Mouse (Mus musculus): Measurements from ENCODE around the gene Atp6v0a1. TPM values are rescaled to one million over a fixed set of nuclear protein-coding genes. Genes with fewer than 3 reads are reported as not detected.

Gene Atp6v0a1
- polyA plus RNA-seq, 1 experiment from 2014 or later, result 62.1 TPM

GRCm38 (mm10) chr11:100974381-100974970 is 34.8 kb upstream of the Atp6v0a1 start:
- no peaks in the 10 kb centered on the region for H3K36me3 ChIP-seq (ENCODE audit: control insufficient read depth, insufficient read depth)
- no peak overlapping the region for H3K9ac ChIP-seq (ENCODE audit: low read depth, low read length)
- H3K4me3 ChIP-seq (ENCODE audit: low read depth, low read length), result no peak overlapping the region
- ATAC-seq, result no peak
- H3K27ac ChIP-seq (ENCODE audit: low read depth, low read length), result no peak overlapping the region
- no peaks in the 10 kb centered on the region for H3K9me3 ChIP-seq (ENCODE audit: control insufficient read depth)
- no peak for TF ChIP-seq CTCF (IDR thresholded peaks at IDR 0.05; ENCODE audit: low read depth)
- WGBS, result 47% methylated on average over 14 of the region's 14 CpGs
- H3K4me1 ChIP-seq (replicated peaks; ENCODE audit: control insufficient read depth, insufficient read depth, low read length), result no peaks in the 10 kb centered on the region
- no peak overlapping the region for H3K4me2 ChIP-seq (replicated peaks; ENCODE audit: low read depth)
- H3K27me3 ChIP-seq (replicated peaks; ENCODE audit: control insufficient read depth, insufficient read depth, low read length), result 0 out of 2 replicates have a peak, but pooled peaks cover 8% of the 10 kb centered on the region

- Histone ChIP-seq H3K9me3 (ENCODE audit: control insufficient read depth) (no peaks in the 10 kb centered on the region), H3K36me3 (ENCODE audit: control insufficient read depth, insufficient read depth) (no peaks in the 10 kb centered on the region), H3K4me2 (replicated peaks; ENCODE audit: low read depth) (no peak overlapping the region), H3K4me3 (ENCODE audit: low read depth, low read length) (no peak overlapping the region), H3K4me1 (replicated peaks; ENCODE audit: control insufficient read depth, insufficient read depth, low read length) (no peaks in the 10 kb centered on the region), H3K9ac (ENCODE audit: low read depth, low read length) (no peak overlapping the region), H3K27ac (ENCODE audit: low read depth, low read length) (no peak overlapping the region), H3K27me3 (replicated peaks; ENCODE audit: control insufficient read depth, insufficient read depth, low read length) (0 out of 2 replicates have a peak, but pooled peaks cover 7% of the 10 kb centered on the region)
- WGBS, result 53% methylated on average over 7 of the region's 7 CpGs
- no peak for ATAC-seq
- no peak for TF ChIP-seq CTCF (IDR thresholded peaks at IDR 0.05; ENCODE audit: low read depth)
These were observed 34.0 kb upstream of the Atp6v0a1 start for GRCm38 (mm10) chr11:100975241-100975640.

DNA sequence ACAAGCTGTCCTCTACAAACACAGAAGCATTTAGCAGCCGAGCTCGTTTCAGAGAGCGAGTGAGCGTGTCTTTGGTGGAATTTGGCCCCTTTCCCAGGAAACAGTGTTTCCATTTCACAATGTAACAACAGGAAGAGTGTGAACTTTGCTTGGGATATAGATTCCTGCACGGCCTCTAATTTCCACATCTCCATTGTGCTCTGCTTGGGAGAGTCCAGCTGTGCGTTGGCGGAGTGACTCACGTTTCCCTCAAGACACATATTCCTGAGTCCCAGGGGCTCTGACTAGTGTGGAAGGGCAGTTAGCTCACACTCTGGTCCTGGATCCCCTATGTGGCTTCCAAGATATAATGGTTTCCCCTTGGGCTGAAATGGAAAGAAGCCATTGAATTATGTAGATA is 29.4 kb upstream of the Atp6v0a1 start:
- H3K36me3 ChIP-seq (ENCODE audit: control insufficient read depth, insufficient read depth), result no peaks in the 10 kb centered on the region
- peak; percentile 63 for ATAC-seq
- H3K4me1 ChIP-seq (replicated peaks; ENCODE audit: control insufficient read depth, insufficient read depth, low read length), result no peaks in the 10 kb centered on the region
- no peak overlapping the region for H3K9ac ChIP-seq (ENCODE audit: low read depth, low read length)
- no peak for TF ChIP-seq CTCF (IDR thresholded peaks at IDR 0.05; ENCODE audit: low read depth)
- H3K4me2 ChIP-seq (replicated peaks; ENCODE audit: low read depth), result peak overlapping the region; percentile 1; the same call in 1 of the 2 replicates
- H3K4me3 ChIP-seq (ENCODE audit: low read depth, low read length), result no peak overlapping the region
- no peaks in the 10 kb centered on the region for H3K27me3 ChIP-seq (replicated peaks; ENCODE audit: control insufficient read depth, insufficient read depth, low read length)
- H3K9me3 ChIP-seq (ENCODE audit: control insufficient read depth), result no peaks in the 10 kb centered on the region
- 14% methylated on average over 8 of the region's 8 CpGs for WGBS
- peak overlapping the region; percentile 54 for H3K27ac ChIP-seq (ENCODE audit: low read depth, low read length)

DNA sequence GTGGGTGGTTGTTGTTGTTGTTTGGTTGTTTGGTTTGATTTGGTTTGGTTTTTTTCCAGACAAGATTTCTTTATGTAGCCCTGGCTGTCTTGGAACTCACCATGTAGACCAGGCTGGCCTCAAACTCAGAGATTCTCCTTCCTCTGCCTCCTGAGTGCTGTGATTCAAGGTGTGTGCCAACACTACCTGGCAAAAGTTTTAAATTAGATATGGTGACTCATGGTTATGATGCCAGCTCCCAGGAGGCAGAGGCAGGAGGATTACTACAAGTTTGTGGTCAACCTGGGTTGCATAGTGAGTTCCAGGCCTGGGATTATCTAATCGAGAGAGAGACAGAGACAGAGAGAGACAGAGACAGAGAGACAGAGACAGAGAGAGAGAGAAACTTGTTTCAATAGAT is 28.8 kb upstream of the Atp6v0a1 start:
- Histone ChIP-seq H3K4me1 (replicated peaks; ENCODE audit: control insufficient read depth, insufficient read depth, low read length) (no peaks in the 10 kb centered on the region), H3K27me3 (replicated peaks; ENCODE audit: control insufficient read depth, insufficient read depth, low read length) (no peaks in the 10 kb centered on the region), H3K36me3 (ENCODE audit: control insufficient read depth, insufficient read depth) (no peaks in the 10 kb centered on the region), H3K4me3 (ENCODE audit: low read depth, low read length) (no peak overlapping the region), H3K4me2 (replicated peaks; ENCODE audit: low read depth) (no peak overlapping the region), H3K9ac (ENCODE audit: low read depth, low read length) (no peak overlapping the region), H3K27ac (ENCODE audit: low read depth, low read length) (peak overlapping the region; percentile 54; the same call in 1 of the 2 replicates), H3K9me3 (ENCODE audit: control insufficient read depth) (no peaks in the 10 kb centered on the region)
- no peak for ATAC-seq
- 72% methylated on average over 1 of the region's 1 CpGs for WGBS
- no peak for TF ChIP-seq CTCF (IDR thresholded peaks at IDR 0.05; ENCODE audit: low read depth)

GRCm38 (mm10) chr11:100981236-100981635 is 28.0 kb upstream of the Atp6v0a1 start:
- 82% methylated on average over 3 of the region's 3 CpGs for WGBS
- Histone ChIP-seq H3K4me1 (replicated peaks; ENCODE audit: control insufficient read depth, insufficient read depth, low read length) (no peaks in the 10 kb centered on the region), H3K9ac (ENCODE audit: low read depth, low read length) (no peak overlapping the region), H3K9me3 (ENCODE audit: control insufficient read depth) (no peaks in the 10 kb centered on the region), H3K36me3 (ENCODE audit: control insufficient read depth, insufficient read depth) (no peaks in the 10 kb centered on the region), H3K27ac (ENCODE audit: low read depth, low read length) (no peak overlapping the region), H3K27me3 (replicated peaks; ENCODE audit: control insufficient read depth, insufficient read depth, low read length) (no peaks in the 10 kb centered on the region), H3K4me2 (replicated peaks; ENCODE audit: low read depth) (no peak overlapping the region), H3K4me3 (ENCODE audit: low read depth, low read length) (no peak overlapping the region)
- no peak for TF ChIP-seq CTCF (IDR thresholded peaks at IDR 0.05; ENCODE audit: low read depth)
- ATAC-seq, result no peak

- TF ChIP-seq CTCF (IDR thresholded peaks at IDR 0.05; ENCODE audit: low read depth), result peak; percentile 32
- Histone ChIP-seq H3K27me3 (replicated peaks; ENCODE audit: control insufficient read depth, insufficient read depth, low read length) (no peaks in the 10 kb centered on the region), H3K9me3 (ENCODE audit: control insufficient read depth) (no peaks in the 10 kb centered on the region), H3K4me2 (replicated peaks; ENCODE audit: low read depth) (no peak overlapping the region), H3K27ac (ENCODE audit: low read depth, low read length) (no peak overlapping the region), H3K4me3 (ENCODE audit: low read depth, low read length) (no peak overlapping the region), H3K36me3 (ENCODE audit: control insufficient read depth, insufficient read depth) (no peaks in the 10 kb centered on the region), H3K9ac (ENCODE audit: low read depth, low read length) (no peak overlapping the region), H3K4me1 (replicated peaks; ENCODE audit: control insufficient read depth, insufficient read depth, low read length) (no peaks in the 10 kb centered on the region)
- no peak for ATAC-seq
- 52% methylated on average over 8 of the region's 8 CpGs for WGBS
These were observed 27.2 kb upstream of the Atp6v0a1 start for GRCm38 (mm10) chr11:100982087-100982486.

Measured in intestine, postnatal 0 days (tissue).